In genomic region chr16:26169382-26169781, GRCm38 (mm10) we compare ENCODE assay signal across 26 mouse cellular contexts.
A peak's percentile ranks its signal among the peaks of the same experiment; 100 is the strongest.
DNase-seq lines count a peak whose midpoint lies in the region; ATAC-seq and TF ChIP-seq lines count a peak whose summit lies in the region.
"Had no signal": no experiment of that assay in that cellular context is flagged by ENCODE, and none has a peak within 500 bp of the region (broad histone marks: within the 10 kb centered on the region; RNA-seq: fewer than 3 reads in every experiment).

No protein-coding gene starts in this region.

- in situ Hi-C loops in Patski (cut with MboI; ENCODE audit: low pct_unique_long_range_greater_than_20kb): no loop called here

- no peak for TF ChIP-seq POLR2A in kidney, adult 2 months (IDR thresholded peaks at IDR 0.05; ENCODE audit: low read depth, low read length)

- H3K27me3 ChIP-seq in kidney, adult 2 months (replicated peaks; ENCODE audit: control insufficient read depth, insufficient read depth, low read length): no peaks in the 10 kb centered on the region
- H3K27me3 ChIP-seq in Patski: no peaks in the 10 kb centered on the region
- H3K27me3 ChIP-seq: CH12.LX; embryonic facial prominence, embryonic 13.5 days; embryonic facial prominence, embryonic 15.5 days; forebrain, embryonic 12.5 days had no signal

- H3K27ac ChIP-seq in kidney, adult 2 months (ENCODE audit: insufficient read depth, low read depth, low read length): no peak overlapping the region; the same call in 1 of the 2 replicates
- H3K27ac ChIP-seq: embryonic facial prominence, embryonic 13.5 days; embryonic facial prominence, embryonic 15.5 days; forebrain, embryonic 10.5 days; forebrain, embryonic 12.5 days had no signal

- no peaks in the 10 kb centered on the region for H3K36me3 ChIP-seq in kidney, adult 2 months (ENCODE audit: control insufficient read depth, insufficient read depth, low read length)
- H3K36me3 ChIP-seq: embryonic facial prominence, embryonic 13.5 days; embryonic facial prominence, embryonic 15.5 days; forebrain, embryonic 10.5 days; forebrain, embryonic 12.5 days; G1E had no signal

- CTCF ChIA-PET in Patski (lab: Charles Lee): interaction anchor here (1.2 kb wide), 1 partner anchor 63 kb away, joined by 3 read pairs; no protein-coding TSS in a partner anchor

- POLR2A ChIA-PET in Patski (lab: Charles Lee): no interaction called here

- peaks cover 3% of the 10 kb centered on the region; the same call in 1 of the 2 replicates for H3K4me1 ChIP-seq in kidney, adult 2 months (ENCODE audit: control insufficient read depth, insufficient read depth, low read length)

- no peak for TF ChIP-seq CTCF in kidney, adult 2 months (conservative IDR thresholded peaks at IDR 0.05; ENCODE audit: insufficient read depth, insufficient read length, low read depth, low read length)
- TF ChIP-seq CTCF in Patski (IDR thresholded peaks at IDR 0.05): no peak

- H3K4me3 ChIP-seq in kidney, adult 2 months (ENCODE audit: insufficient read depth, low read depth, low read length): no peak overlapping the region
- H3K4me3 ChIP-seq: embryonic facial prominence, embryonic 13.5 days; embryonic facial prominence, embryonic 15.5 days; erythroblast, embryonic 14.5 days; forebrain, embryonic 10.5 days; forebrain, embryonic 12.5 days had no signal

- ATAC-seq in Patski: peak; percentile 62
- ATAC-seq: CD4-positive, CD25-positive, alpha-beta regulatory T cell, adult 4 months; forebrain, embryonic 14.5 days; forebrain, embryonic 16.5 days had no signal

- peak; percentile 84 for DNase-seq in kidney, adult 2 months
- no peak for DNase-seq in kidney, postnatal 10 days
- peak; percentile 36 for DNase-seq in kidney, postnatal 14 days
- no peak for DNase-seq in kidney, postnatal 4 days
- DNase-seq in Patski (ENCODE audit: low read depth, low spot score): no peak
- DNase-seq: adrenal gland, adult 2 months; adrenal gland, postnatal 10 days; adrenal gland, postnatal 25 days; B cell, adult 2 months; cerebellum, adult 11 months; cerebellum, adult 18-20 months; cerebellum, adult 8-10 months; cerebellum, adult 9-11 months; cerebellum, postnatal 14 days; cerebellum, postnatal 36 days; embryo, embryonic 11 days had no signal

- WGBS in kidney, adult 2 months: 35% methylated on average over 1 of the region's 1 CpGs

Comparison
In these comparisons a context has a peak if more than half of its experiments do, and no peak if none do; other contexts are left out.
1. DNase-seq: peak in kidney, adult 2 months (single experiment) and kidney, postnatal 14 days (single experiment); none in kidney, postnatal 10 days (single experiment), kidney, postnatal 4 days (0 of 2) and Patski (single experiment).